Mouse (Mus musculus) ZHBTc4 (cell line): ENCODE data around the gene Ddx59.

Experiments used
- DNase-seq: peaks from one replicate; pipeline ENCODE4 v3.0.0-alpha.2; 2011; ENCODE audit warnings: low read depth, low spot score

Gene Ddx59

DNA sequence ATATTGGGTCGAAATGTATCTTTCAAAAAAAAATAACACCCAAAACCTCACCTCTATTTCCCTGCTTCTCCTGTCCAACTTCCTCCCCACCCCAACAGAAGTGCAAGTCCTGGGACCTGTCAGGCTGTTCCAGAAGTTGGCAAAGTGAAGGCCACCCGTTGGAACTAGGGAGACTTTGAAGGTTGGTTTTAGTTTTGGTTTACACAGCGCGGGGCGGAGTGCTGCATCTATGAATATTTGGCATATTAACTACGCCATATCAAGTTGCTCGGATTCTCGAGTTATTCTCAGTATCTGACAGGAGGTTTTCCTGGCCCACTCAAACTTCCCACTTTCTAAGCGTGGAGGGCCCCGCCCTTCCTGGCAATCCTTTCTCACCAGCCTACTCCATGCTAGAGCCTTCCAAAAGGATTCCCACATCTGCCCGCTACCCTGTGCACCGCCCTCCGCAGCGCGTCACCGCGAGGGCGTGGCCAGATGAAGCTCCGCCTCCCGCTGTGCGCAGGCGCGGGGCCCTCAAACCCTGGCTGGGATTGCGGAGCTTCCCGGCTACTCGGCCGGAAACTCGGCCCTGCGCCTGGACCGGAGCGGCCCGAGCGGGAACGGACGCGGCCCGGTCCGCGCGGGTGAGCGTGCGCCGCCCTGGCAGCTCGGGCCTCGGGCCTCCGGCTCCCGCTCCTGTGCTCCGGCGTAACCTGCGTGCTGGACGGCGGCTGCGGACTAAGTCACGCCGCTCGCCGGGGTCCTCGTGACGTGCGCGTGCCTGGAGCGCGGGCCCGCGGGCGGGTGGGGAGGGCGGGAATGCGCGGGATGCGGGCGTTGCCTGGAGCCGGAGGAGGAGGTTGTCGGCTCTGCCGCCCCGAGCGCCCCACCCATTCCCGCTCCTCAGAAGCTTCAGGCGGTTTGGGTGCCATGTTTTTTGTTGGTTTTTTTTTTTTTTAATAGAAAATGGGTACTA is at the start of gene Ddx59:
Gene Ddx59 (plus strand): TSS at position 474 of the 958 bp plus-strand sequence.
- DNase-seq = peak; percentile 98

DNA sequence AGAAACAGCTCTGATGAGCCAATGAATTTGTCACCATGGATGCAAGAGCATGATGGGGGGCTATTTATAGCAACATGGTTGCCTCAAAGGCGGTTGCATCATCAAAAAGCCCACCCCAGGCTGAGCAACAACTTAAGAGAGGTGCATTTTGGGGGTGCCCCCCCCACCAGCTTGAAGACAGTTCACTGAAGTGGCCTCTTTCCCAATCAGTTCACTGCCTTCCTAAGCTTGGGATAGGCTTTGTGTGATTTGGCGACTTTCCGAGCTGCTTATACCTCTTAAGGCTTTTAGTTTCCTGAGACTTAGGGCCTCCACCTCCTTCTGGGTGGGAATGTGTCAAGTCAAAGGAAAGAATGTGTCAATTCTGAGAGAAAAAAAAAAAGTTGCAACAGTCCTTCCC is 49.1 kb upstream of the Ddx59 start:
- DNase-seq = no peak

DNA sequence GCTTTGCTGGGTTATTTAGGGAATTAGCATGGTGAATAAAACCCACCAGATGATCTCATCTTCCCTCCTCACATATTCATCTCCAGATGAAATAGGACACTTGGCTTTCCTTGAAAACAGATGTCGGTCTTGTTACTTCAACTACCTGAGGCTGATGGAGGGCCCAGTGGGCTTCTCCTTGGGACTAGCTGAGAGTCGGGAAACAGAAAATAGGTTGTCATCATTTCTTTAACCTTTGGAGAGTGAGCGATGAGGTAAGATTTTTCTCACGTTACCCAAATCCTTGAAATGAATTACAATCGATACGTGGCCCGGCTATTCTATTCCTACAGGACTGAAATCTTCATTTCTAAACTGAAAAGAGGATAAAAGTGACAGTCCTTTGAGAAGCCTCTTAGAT is 35.8 kb upstream of the Ddx59 start:
- DNase-seq = no peak

DNA sequence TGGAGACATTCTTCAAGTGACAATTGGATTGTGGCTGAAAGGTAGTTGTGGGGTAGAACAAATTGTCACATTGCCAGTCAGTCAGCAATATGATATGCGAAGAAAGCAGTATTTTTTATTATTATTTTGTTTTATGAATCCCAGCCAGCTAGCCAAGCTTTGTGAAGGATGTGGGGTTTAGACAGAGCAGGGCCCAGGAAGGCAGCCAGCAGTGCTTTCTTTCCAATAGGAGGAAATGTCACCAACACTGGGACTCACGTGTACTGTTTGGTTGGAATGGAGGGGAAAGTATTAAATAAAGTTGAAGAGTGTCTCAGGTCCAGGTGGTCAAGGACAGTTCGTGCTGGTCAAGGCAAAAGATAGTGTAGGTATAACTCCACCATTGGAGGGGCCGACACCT is 34.9 kb upstream of the Ddx59 start:
- DNase-seq = no peak

DNA sequence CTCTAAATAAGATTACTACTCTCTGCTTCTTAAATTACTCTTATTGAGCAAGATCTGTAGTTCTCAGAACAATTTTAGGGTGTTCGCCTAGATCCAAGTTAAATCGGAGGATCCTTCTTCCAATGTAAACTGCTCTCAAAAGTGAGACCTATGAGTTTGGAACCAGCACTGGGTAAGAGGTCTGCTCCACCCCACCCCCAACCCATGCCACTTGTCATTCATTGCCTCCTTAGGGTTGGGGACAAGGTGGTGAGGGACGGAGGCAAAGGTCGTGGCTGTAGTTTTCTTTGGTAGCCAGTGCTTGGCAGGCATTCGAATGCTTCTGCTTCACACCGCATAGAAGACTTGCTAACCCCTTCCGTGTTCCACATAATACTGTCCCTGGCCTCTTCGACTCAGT is 34.5 kb upstream of the Ddx59 start:
- no peak for DNase-seq

DNA sequence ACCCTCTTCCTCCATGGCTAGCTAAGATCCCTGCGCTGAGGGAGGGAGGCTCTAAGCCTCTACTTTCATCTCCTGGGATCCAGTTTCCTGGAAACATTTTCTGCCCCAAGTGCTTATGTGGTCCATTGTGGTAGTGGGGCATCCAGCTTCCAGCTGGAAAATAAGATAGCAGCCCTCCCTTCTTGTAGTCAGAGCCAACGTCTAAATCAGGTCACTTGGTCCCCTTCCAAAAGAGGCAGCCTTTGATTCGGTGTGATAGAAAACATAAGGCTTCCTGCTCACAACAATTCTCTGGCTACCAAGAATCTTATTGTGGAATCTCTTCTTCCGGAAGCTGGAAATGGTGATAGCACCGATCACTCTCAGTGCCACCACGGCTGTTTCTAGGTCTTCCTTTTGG is 33.9 kb upstream of the Ddx59 start:
- DNase-seq = no peak

DNA sequence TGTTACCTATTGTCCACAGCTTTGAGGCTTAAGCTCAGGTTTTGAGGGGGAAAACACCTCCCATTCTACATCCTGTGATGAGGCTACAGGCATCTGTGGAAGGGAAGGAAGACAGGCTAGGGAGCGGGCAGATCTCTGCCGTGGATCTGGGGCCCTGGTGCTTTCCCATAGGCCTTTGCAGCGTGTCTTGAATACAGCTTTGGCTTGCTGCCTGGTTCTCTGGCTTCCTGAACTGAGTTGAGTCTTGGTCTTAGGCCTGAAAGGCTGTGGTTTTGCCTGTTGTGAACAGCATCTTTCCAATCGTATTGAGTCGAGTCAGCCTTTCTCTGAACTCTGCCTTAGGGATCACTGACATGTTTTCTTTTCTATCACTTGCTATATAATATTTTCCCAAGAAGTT is 33.5 kb upstream of the Ddx59 start:
- no peak for DNase-seq

DNA sequence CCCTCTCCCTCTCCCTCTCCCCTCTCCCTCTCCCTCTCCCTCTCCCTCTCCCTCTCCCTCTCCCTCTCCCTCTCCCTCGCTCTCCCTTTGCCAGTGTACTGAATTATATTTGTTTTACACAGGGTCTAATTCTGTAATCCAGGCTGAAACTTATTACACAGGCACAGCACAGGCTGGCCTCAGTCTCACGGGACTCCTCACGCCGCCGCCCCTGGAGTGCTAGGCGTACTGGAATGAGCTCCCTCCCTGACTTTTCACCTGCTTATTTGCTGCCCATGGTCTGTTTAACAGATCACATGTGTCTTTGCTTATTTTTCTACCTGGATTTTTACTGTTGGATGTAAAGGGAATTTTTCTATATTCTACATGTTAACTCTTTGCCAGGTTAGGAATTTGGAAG is 28.2 kb upstream of the Ddx59 start:
- DNase-seq = no peak

DNA sequence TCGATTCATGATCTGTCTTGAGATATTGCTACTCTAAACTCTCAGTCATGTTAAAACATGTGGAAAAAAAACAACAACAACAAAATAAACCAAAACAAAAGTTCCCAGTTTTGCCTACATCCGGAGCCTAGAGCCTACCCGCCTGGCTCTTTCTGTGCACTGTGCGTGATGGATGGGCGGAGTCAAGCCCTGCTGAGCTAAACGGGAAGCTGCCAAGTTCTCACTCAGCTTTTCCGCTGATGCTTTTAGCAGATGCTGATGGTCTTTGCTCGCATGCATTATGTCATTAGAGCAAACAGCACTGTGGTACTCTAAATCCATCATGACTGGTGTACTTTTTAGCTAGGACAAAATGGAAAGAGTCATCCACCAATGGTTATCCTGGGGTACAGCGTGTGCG is 20.6 kb upstream of the Ddx59 start:
- DNase-seq = peak; percentile 55

DNA sequence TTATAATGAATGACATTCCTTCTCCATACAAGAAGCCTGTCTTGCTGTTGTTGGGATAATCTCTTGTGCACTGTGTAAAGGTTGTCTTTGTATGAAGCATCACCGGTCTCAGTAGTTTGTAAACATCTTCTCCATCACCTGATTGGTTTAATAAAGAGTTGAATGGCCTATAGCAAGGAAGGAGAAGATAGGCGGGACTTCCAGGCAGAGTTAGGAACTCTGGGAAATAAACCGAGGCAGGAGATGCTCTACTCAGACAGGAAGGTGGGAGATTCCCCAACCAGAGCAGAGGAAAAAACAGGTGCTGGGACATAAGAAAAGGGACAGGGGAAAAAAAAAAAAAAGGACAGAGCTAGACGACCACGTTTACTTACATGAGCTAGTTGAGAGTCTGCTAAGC is 20.0 kb upstream of the Ddx59 start:
- DNase-seq = peak; percentile 22

DNA sequence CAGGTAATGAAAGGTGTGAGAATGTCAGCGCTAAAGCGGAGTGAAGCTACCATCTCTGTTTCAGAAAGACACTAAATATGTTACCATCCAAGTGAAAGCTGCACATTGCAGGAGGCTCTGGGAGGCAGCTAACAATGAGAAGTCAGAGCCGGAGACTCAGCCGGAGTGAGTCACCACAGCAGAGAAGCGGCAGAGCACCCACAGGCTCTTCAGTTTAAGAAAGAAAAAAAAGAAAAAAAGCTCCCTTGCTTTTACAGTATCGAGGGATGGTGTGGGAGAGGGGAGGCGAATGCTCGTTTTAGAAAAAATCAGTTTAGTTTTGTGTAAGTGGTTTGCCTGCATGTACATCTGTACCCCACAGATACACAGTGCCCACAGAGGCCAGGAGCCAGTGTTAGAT is 13.8 kb upstream of the Ddx59 start:
- DNase-seq = no peak

DNA sequence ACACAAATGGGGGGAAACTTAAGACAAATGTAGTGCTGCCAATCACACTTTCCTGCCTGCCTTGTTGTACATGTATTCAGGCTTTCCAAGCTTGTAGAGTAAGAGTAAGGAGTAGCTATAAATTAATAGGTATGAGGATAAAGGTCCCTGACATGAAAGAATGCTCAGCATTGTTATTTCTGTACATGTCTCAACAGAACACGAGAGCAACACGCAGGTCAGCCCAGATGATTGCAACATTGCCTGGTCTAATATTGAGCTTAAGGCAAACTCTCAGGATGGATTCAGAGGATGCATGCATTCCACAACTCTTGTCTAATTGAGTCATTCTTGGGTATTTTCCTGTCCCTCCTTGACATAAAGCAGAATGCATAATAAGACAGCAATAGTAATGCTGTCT is 5.4 kb upstream of the Ddx59 start:
- no peak for DNase-seq

DNA sequence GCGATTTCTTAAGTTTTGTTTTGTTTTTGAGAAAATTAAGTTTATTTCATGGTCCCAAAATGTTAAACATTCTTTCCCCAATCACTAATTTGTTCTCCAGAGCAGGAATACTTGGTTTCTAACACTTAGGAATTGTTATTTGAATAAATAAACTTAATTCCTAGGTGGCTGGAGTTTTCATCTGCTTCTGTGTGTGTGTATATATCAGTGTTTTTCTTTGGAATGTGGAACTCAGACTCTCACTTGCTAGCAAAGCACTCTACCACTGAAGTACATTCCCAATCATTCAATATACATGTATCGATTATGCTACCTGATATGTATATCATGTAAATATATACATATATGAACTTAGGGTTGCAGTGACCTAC is 670 bp downstream of the Ddx59 start:
- no peak for DNase-seq

DNA sequence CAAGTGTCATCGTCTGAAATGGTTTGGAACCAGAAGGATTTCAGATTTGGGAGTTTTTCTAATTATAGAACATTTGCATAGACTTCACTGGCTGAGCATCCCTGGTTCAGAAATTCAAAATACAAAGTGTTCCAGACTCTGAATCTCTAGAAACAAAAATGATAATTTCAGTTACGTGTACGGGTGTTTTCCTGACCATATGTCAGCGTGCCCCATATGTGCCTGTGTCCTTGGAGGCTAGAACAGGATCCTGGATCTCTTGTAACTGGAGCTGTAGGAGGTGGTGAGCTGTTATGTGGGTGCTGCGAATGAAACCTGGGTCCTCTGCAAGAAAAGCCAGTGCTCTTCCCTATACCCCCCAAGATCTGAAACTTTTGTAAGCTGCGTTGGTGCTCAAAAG is 3.3 kb downstream of the Ddx59 start:
- no peak for DNase-seq

DNA sequence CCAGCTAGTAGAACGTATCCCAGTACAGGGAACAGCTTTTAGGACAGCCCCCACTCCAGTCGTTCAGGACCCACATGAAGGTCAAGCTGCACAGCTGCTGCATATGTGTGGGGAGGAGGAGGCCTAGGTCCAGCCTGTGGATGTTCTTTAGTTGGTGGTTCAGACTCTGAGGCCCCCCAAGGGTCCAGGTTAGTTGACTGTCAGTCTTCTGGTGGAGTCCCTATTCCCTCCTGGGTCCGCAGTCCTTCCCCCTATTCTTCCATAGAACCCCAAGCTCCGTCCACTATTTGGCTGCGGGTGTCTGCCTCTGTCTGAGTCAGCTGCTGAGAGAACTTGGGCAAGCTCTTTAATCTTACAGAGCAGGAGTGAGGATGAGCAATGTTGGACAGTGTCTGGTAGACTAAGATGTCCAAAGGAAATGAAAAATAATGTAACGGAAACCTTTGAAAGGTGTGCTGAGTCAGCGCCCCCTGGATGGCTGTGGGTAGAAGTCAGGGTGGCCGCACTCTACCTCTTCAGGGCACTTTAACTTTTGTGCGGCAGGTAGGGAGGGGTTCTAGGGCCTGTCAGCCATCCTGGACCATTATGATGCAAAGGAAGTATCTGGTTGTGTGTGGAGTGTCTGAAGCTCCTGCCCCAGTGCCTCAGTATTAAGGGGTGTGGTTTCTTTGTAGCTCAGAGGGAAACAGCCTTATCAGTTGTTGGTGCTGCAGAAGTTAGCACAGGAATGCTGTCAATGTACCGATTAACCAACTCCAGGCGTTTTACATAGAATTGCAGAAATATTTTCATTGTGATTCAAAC is 12.3 kb downstream of the Ddx59 start:
- peak; percentile 72 for DNase-seq

DNA sequence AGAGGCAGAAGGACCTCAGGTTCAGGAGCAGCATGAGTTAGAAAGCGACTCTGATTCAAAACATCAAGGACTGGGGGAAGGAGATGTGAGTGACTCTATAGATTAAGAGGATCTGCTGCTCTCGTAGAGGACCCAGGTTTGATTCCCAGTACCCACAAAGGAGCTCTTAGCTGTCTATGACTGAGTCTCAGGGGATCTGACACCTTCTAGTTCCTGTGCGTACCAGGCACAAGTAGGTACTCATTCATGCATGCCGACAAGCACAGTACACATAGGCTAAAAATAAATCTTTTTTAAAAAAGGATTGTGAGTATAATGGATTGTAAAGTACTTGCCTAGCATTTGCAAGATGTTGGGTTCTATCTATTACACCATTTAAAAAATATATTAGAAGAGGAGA is 13.9 kb downstream of the Ddx59 start:
- DNase-seq = no peak

DNA sequence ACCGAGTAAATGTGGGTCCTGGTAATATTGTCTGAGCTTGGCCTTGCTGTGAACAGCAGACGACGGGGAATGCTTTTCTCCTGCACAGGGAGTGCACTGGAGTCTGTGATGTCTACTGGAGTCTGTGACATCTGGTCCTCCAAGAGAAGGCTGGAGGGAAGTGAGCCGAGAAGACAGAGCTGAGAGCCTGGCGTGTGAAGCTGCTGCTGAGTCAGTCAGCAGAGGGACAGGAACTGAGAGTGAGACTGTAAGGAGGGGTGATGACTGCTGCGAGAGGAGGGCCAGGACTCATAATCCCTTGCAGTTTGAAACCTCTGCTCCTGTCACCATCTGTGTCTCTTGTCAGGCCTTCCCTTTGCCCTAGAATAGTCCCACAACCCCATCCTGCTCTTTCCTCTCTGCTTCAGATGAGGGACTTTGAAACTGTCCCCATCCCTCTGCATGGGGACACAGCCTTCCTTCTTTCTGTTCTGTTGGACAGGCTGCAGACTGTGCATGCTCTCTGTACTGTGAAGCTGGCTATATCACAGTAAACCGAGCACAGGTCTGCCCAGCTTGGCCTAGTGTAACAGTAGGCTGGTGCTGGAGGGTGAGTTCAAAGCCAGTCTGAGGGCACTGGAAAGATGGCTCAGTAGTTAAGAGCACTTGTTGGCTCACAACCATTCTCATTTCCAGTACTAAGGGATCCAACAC is 15.2 kb downstream of the Ddx59 start:
- no peak for DNase-seq

DNA sequence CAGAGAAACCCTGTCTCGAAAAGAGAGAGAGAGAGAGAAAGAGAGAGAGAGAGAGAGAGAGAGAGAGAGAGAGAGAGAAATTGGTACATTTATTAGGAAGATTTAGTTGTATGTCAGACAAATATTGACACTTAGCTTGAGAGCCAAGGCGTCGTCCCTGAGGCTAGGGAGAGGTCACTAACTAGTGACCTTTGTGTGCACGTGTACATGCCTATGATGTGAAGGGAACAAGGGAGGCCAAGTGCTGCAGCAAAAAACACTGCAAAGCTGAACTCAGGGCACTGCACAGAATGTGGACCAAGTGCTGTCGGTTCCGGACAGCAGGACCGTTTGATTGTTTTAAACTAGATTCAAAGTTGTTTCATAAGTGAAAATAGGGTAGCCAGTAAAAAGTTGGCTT is 25.7 kb downstream of the Ddx59 start:
- no peak for DNase-seq

DNA sequence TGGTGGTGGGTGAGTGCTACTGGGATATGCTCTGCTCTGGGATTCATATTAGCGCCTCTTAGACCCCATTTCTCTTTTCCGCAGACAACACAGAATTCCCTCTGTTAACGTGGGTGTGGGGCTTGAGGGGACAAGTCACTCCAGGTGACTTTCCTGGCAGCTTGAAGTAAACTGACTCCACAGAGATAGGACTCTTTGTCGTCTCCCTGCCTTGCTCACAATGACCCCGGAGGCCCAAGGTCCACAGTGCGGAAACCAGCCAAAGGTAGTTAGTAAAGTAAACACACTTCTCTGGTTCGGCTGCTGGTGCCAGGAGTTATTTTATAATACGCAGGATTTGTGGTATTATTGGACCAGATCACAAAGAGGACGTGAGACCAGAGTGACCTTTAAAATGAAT is 27.7 kb downstream of the Ddx59 start:
- DNase-seq = no peak

DNA sequence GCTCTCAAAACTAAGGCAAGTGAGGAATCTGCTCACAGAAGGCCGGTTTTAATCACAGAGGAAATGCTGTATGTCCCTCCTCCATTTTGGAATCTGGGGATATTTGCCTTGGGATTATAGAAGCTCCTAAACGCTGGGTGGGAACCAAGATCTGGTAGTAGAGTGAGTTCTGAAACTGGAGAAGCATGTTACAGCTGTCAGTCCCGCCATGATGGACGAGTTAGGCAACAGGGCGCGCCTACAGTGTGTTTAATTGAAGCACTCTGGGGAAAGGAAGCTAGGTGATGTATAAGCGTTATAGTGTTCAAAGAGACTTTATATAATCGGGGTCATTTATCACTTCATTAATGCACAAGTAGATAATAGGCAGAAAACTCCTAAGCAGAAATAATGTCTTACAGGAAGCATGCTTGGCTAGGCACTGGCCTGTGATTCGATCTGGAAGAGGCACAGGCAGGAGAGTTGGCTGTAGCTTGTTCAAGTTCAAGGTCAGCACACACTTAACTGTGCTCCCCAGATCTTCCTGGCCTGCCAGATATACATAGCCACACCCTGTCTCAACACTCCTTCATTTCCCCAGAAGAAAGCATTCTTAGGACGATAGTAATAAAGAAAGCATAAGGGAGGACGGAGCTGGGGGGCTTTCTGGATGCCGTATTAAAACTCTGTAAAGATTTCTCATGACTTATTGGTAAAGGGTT is 29.6 kb downstream of the Ddx59 start:
- DNase-seq = no peak

DNA sequence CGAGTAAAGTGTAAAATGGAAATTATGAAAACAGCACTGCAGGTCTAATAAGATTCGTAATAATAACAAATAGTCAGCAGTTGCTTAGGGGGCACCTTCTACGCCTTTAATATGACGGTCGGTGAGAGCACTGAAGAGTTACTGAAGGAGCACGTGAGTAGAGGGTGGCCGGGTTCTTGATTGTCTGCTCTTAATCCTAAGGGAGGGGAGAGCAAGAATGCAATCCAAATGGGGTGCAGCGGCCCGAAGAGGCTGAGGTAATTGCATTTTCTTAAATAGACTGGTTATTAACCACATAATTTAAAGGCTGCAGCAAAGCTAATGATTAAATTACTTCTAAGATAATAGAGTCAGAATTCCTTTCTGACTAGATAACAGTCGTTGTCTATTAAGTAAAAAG is 31.9 kb downstream of the Ddx59 start:
- DNase-seq = no peak

DNA sequence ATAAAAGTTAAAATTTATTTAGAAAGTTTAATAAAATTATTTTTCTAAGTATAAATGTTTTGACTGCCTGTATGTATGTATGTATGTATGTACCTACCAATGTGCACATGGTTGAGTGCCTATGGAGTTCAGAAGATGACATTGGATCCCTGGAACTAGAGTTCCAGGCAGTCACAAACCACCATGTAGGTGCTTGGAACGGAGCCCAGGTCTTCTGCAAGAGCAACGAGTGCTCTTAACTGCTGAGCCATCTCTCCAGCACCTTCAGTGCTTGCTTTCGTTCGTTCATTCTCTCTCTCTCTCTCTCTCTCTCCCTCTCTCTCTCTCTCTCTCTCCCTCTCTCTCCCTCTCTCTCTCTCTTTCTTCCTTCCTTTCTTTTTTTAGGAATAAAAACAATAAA is 32.3 kb downstream of the Ddx59 start:
- DNase-seq = no peak
